Mouse (Mus musculus) left cerebral cortex, adult 9 months (tissue): ENCODE measurements around the gene AC141477.1.

Experiments used
- DNase-seq, 2 experiments: peaks; one replicate each; pipeline ENCODE4 v3.0.0; 2022; ENCODE audit warnings: low spot score in 2 of 2

The AC141477.1 gene

GRCm38 (mm10) chr10:76416811-76417210 is 23.4 kb downstream of the AC141477.1 start:
- DNase-seq, result peak in 1 of 2 experiments; percentile 64

GRCm38 (mm10) chr10:76408520-76408919 is 31.7 kb downstream of the AC141477.1 start:
- no peak for DNase-seq

GRCm38 (mm10) chr10:76392596-76392995 is 47.6 kb downstream of the AC141477.1 start:
- DNase-seq, result no peak

- DNase-seq, result peak in 1 of 2 experiments; percentile 55
Observed at GRCm38 (mm10) chr10:76391786-76392185, 48.5 kb downstream of the AC141477.1 start.

DNA sequence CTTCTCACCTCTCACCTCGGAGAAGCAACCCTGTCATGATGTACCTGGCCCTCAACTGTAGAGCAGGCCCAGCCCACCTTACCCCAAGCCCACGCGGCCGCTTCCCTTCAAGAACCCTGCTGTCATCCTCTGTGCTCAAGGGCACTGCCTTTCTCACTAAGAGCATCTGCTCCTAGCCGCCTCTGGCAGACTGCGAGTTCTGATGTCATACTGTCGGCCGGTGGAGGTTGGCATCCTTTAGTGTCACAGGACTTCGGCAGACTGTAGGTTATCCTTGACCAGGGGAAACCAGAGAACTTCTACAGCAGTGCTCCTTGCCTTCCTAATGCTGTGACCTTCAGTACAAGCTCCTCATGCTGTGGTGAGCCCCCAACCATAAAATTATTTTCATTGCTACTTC is 49.1 kb downstream of the AC141477.1 start:
- DNase-seq, result no peak
